Mouse (Mus musculus): ENCODE measurements around the gene Gm43517. TPM values are rescaled to one million over a fixed set of nuclear protein-coding genes. Genes with fewer than 3 reads are reported as not detected.

The Gm43517 gene
- polyA plus RNA-seq, 1 experiment = not detected

DNA sequence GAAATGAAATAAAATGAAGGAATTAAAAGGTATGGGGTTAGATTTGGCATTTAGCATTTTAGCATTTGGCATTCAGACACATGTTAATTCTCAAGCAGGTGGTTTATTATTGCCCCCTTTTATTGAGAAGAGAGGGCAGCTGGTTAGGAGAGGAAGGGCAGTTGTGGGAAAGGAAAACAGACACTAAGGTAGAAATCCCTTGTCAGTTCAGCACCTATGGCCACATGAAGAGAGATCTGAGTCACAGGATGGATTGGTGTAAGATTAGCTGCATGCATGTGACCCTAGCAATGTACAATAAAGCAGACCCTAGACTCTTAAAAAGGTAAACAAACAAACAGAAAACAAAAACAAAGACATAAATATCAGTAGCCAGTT, 13.2 kb downstream of the Gm43517 start:
- Histone ChIP-seq H3K4me3 (ENCODE audit: insufficient read depth, low read depth, low read length) (no peak overlapping the region), H3K36me3 (ENCODE audit: control insufficient read depth, insufficient read depth, low read length) (no peaks in the 10 kb centered on the region), H3K27me3 (replicated peaks; ENCODE audit: control insufficient read depth, insufficient read depth, low read length) (peaks cover 1% of the 10 kb centered on the region; the same call in 1 of the 2 replicates), H3K27ac (ENCODE audit: insufficient read depth, low read depth, low read length) (no peak overlapping the region), H3K4me1 (ENCODE audit: control insufficient read depth, insufficient read depth, low read length) (no peaks in the 10 kb centered on the region)
- TF ChIP-seq POLR2A (IDR thresholded peaks at IDR 0.05; ENCODE audit: low read depth, low read length) = no peak
- TF ChIP-seq CTCF (conservative IDR thresholded peaks at IDR 0.05; ENCODE audit: insufficient read depth, insufficient read length, low read depth, low read length) = no peak
- DNase-seq = no peak

DNA sequence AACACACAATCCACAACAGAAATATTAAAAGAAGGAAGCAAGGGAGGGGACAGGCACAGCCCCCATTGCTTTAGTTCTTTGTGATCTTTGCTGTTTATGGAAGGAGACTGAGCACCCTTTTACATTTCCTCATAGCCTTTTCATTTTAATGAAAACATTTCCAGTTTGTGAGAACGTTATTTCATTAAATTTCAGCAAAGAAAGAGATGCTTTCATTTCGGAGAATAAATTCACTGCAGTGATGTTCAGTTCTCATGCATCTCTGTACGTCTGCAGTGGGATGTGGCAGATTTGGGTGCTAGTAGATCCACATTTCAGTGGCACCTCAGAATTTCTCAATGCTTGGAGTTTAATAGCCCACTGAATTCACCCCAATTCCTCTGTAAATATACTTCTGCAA, 13.7 kb downstream of the Gm43517 start:
- no peak overlapping the region for H3K4me3 ChIP-seq (ENCODE audit: insufficient read depth, low read depth, low read length)
- WGBS = 22% methylated on average over 3 of the region's 3 CpGs
- H3K27me3 ChIP-seq (replicated peaks; ENCODE audit: control insufficient read depth, insufficient read depth, low read length) = peaks cover 1% of the 10 kb centered on the region; the same call in 1 of the 2 replicates
- no peak for DNase-seq
- no peaks in the 10 kb centered on the region for H3K4me1 ChIP-seq (ENCODE audit: control insufficient read depth, insufficient read depth, low read length)
- no peaks in the 10 kb centered on the region for H3K36me3 ChIP-seq (ENCODE audit: control insufficient read depth, insufficient read depth, low read length)
- TF ChIP-seq CTCF (conservative IDR thresholded peaks at IDR 0.05; ENCODE audit: insufficient read depth, insufficient read length, low read depth, low read length) (no peak), POLR2A (IDR thresholded peaks at IDR 0.05; ENCODE audit: low read depth, low read length) (no peak)
- H3K27ac ChIP-seq (ENCODE audit: insufficient read depth, low read depth, low read length) = no peak overlapping the region

DNA sequence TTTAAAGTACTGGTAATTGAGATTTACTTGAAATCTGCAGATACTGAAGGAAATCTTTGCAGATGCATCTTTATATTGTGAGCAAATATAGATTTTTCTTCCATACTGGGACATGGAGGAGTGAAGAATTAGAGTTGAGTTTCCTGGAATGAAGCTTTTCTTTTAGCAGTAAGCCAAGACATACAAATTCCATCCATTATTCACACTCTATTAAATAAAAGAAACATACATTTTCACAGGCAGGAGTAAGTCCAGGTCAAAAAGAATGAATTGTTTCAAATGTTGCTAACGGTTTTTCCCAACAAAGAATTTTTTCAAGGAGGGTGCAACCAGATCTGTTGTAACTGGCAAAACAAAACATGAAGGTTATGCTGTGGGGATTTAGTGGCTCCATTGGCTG, 14.6 kb downstream of the Gm43517 start:
- DNase-seq = no peak
- WGBS = 2% methylated on average over 1 of the region's 1 CpGs
- Histone ChIP-seq H3K4me3 (ENCODE audit: insufficient read depth, low read depth, low read length) (no peak overlapping the region), H3K27ac (ENCODE audit: insufficient read depth, low read depth, low read length) (no peak overlapping the region), H3K27me3 (replicated peaks; ENCODE audit: control insufficient read depth, insufficient read depth, low read length) (peaks cover 1% of the 10 kb centered on the region; the same call in 1 of the 2 replicates), H3K36me3 (ENCODE audit: control insufficient read depth, insufficient read depth, low read length) (no peaks in the 10 kb centered on the region), H3K4me1 (ENCODE audit: control insufficient read depth, insufficient read depth, low read length) (no peaks in the 10 kb centered on the region)
- TF ChIP-seq POLR2A (IDR thresholded peaks at IDR 0.05; ENCODE audit: low read depth, low read length) = no peak
- no peak for TF ChIP-seq CTCF (conservative IDR thresholded peaks at IDR 0.05; ENCODE audit: insufficient read depth, insufficient read length, low read depth, low read length)

DNA sequence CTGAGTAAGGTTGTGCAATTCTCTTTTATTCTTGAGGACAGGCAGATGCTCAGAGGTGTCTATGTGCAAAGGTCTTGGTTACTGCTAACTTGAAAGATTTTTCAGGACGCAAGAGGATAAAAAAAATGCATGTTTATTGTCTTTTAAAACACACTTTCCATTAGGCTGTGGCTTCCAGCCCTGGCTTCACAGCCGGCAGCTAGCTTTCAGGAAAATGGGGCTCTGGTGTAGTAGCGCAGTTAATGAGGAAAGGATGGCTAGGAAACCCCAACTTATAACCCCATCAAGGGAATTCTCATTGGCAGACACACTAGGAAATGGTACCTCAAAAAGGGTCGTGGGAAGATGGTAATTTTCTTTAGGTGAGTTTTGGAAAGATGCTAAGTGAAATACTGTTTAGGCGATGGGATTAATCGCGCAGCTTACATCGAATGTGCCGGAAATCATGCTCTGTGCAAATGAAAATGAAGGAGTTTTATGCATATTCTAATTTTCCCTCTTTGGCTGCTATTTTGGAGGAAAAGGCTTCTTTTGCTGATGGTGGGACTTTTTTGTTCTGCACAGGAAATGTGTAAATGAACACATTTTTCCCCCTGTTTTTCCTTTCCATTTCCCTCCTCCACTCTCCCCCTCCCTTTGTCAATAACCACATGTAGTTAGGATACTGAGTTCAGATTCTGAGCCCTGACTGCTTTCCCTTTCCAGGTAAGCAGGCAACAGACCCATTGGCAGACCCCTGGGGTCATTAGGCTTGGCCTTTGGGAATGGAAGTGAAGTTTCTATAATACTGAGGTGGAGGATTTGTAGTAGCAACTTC, 15.3 kb downstream of the Gm43517 start:
- no peaks in the 10 kb centered on the region for H3K4me1 ChIP-seq (ENCODE audit: control insufficient read depth, insufficient read depth, low read length)
- H3K27me3 ChIP-seq (replicated peaks; ENCODE audit: control insufficient read depth, insufficient read depth, low read length) = peaks cover 1% of the 10 kb centered on the region; the same call in 1 of the 2 replicates
- H3K4me3 ChIP-seq (ENCODE audit: insufficient read depth, low read depth, low read length) = no peak overlapping the region
- TF ChIP-seq POLR2A (IDR thresholded peaks at IDR 0.05; ENCODE audit: low read depth, low read length) (no peak), CTCF (conservative IDR thresholded peaks at IDR 0.05; ENCODE audit: insufficient read depth, insufficient read length, low read depth, low read length) (no peak)
- 6% methylated on average over 9 of the region's 9 CpGs for WGBS
- no peak overlapping the region for H3K27ac ChIP-seq (ENCODE audit: insufficient read depth, low read depth, low read length)
- no peaks in the 10 kb centered on the region for H3K36me3 ChIP-seq (ENCODE audit: control insufficient read depth, insufficient read depth, low read length)
- DNase-seq = no peak

DNA sequence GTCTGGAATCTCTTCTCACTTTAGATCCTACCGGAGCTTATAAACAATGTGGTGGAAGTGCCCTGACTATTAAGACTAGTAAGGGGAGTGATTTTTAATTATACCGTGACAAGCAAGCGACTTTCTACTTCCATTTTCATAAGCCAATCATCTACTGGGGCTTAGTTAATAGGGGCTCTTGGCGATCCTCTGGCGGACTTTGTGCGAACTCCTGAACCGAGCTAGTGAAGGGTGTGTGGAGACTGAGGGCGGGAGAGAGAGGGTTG, 15.8 kb downstream of the Gm43517 start:
- Histone ChIP-seq H3K36me3 (ENCODE audit: control insufficient read depth, insufficient read depth, low read length) (no peaks in the 10 kb centered on the region), H3K27me3 (replicated peaks; ENCODE audit: control insufficient read depth, insufficient read depth, low read length) (peaks cover 1% of the 10 kb centered on the region; the same call in 1 of the 2 replicates), H3K27ac (ENCODE audit: insufficient read depth, low read depth, low read length) (no peak overlapping the region), H3K4me1 (ENCODE audit: control insufficient read depth, insufficient read depth, low read length) (no peaks in the 10 kb centered on the region), H3K4me3 (ENCODE audit: insufficient read depth, low read depth, low read length) (no peak overlapping the region)
- DNase-seq = no peak
- 2% methylated on average over 8 of the region's 8 CpGs for WGBS
- no peak for TF ChIP-seq POLR2A (IDR thresholded peaks at IDR 0.05; ENCODE audit: low read depth, low read length)
- TF ChIP-seq CTCF (conservative IDR thresholded peaks at IDR 0.05; ENCODE audit: insufficient read depth, insufficient read length, low read depth, low read length) = no peak

DNA sequence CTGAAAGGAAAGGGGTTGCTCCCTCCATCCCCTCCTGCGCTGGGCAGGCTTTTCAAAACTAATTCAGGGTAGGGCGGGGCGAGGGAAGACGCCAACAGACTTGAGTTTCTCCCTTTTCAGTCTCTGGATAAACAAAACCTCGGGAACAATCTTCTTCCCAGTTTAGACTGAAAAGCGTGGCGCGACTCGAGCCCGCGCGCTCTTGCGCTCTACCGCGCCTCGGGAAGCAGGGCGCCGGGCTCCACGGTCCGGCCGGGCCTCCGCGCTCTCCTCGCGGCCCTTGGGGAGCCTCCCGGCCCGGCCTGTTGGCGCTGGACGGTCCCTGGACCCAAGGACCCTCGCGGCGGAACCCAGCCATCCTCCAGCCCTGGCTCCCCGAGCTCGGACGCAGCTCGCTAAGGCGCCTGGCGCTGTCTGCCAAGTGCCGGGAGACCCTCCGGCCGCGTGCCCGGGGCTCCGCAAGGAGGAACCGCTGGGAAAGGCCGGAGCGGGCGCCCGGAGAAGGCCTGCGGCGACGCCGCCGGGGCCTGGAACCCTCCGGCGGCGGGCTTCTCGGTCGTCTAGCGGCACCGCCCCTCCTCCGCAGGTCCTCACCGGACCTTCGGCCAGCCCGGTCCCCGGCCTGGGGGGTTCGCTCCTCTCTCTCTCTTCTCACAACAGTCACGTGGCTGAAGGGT, 16.3 kb downstream of the Gm43517 start:
- no peak overlapping the region for H3K27ac ChIP-seq (ENCODE audit: insufficient read depth, low read depth, low read length)
- no peak overlapping the region for H3K4me3 ChIP-seq (ENCODE audit: insufficient read depth, low read depth, low read length)
- TF ChIP-seq POLR2A (IDR thresholded peaks at IDR 0.05; ENCODE audit: low read depth, low read length) (no peak), CTCF (conservative IDR thresholded peaks at IDR 0.05; ENCODE audit: insufficient read depth, insufficient read length, low read depth, low read length) (no peak)
- H3K36me3 ChIP-seq (ENCODE audit: control insufficient read depth, insufficient read depth, low read length) = no peaks in the 10 kb centered on the region
- H3K27me3 ChIP-seq (replicated peaks; ENCODE audit: control insufficient read depth, insufficient read depth, low read length) = peaks cover 1% of the 10 kb centered on the region; the same call in 1 of the 2 replicates
- DNase-seq = no peak
- no peaks in the 10 kb centered on the region for H3K4me1 ChIP-seq (ENCODE audit: control insufficient read depth, insufficient read depth, low read length)
- 1% methylated on average over 68 of the region's 68 CpGs for WGBS

DNA sequence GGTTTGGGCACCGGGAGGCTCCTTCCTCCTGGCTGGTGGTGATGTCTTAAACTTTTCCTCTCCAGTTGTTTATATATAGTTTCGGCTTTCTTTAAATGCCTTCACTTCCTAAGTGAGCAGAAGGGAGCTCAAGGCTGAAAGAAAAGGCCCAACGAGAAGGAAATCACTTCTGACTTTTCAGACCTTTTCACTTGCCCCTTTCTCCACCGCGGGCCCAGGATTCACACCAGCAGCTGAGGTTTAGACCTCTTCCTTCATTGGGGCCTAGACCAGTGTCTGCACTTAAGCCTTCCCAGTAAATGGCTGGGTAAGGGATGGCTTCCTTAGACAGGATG, 16.8 kb downstream of the Gm43517 start:
- no peaks in the 10 kb centered on the region for H3K36me3 ChIP-seq (ENCODE audit: control insufficient read depth, insufficient read depth, low read length)
- no peak for DNase-seq
- WGBS = under 1% methylated on average over 5 of the region's 5 CpGs
- no peak for TF ChIP-seq POLR2A (IDR thresholded peaks at IDR 0.05; ENCODE audit: low read depth, low read length)
- TF ChIP-seq CTCF (conservative IDR thresholded peaks at IDR 0.05; ENCODE audit: insufficient read depth, insufficient read length, low read depth, low read length) = no peak
- no peak overlapping the region for H3K4me3 ChIP-seq (ENCODE audit: insufficient read depth, low read depth, low read length)
- H3K27me3 ChIP-seq (replicated peaks; ENCODE audit: control insufficient read depth, insufficient read depth, low read length) = peaks cover 1% of the 10 kb centered on the region; the same call in 1 of the 2 replicates
- H3K4me1 ChIP-seq (ENCODE audit: control insufficient read depth, insufficient read depth, low read length) = no peaks in the 10 kb centered on the region
- no peak overlapping the region for H3K27ac ChIP-seq (ENCODE audit: insufficient read depth, low read depth, low read length)
